Mouse (Mus musculus) neural tube, embryonic 12.5 days (tissue): ENCODE data around the gene Tns4. TPM values are rescaled to one million over a fixed set of nuclear protein-coding genes. Genes with fewer than 3 reads are reported as not detected.

ENCODE experiments used
- ATAC-seq: fragments of 200-750 bp; cut with Nextera tagmentation; 2 replicates; pipeline ENCODE4 v1.8.0; 2017; ENCODE audit warnings: low read depth, mild to moderate bottlenecking, moderate TSS enrichment, moderate library complexity; ENCODE audit not compliant: low FRiP score
- H3K27ac ChIP-seq: fragments of 300-500 bp; sonication (generic); 2 replicates; pipeline ENCODE4 v1.5.1; 2016
- H3K27me3 ChIP-seq: fragments of 300-500 bp; sonication (generic); replicated peaks from 2 replicates; pipeline ENCODE4 v1.6.1; 2016; ENCODE audit warnings: mild to moderate bottlenecking
- H3K36me3 ChIP-seq: fragments of 300-500 bp; sonication (generic); 2 replicates; pipeline ENCODE4 v1.6.1; 2016; ENCODE audit warnings: mild to moderate bottlenecking
- H3K4me1 ChIP-seq: fragments of 300-500 bp; sonication (generic); 2 replicates; pipeline ENCODE4 v1.6.1; 2016
- H3K4me2 ChIP-seq: fragments of 300-500 bp; sonication (generic); replicated peaks from 2 replicates; pipeline ENCODE4 v1.6.1; 2016; ENCODE audit warnings: mild to moderate bottlenecking
- H3K4me3 ChIP-seq: fragments of 300-500 bp; sonication (generic); 2 replicates; pipeline ENCODE4 v1.5.1; 2016
- H3K9ac ChIP-seq: fragments of 300-500 bp; sonication (generic); 2 replicates; pipeline ENCODE4 v1.6.1; 2016; ENCODE audit warnings: mild to moderate bottlenecking
- H3K9me3 ChIP-seq: fragments of 300-500 bp; sonication (generic); 2 replicates; pipeline ENCODE4 v1.6.1; 2016; ENCODE audit warnings: mild to moderate bottlenecking
- WGBS: fragments of 180-500 bp; shearing (Covaris S2); methylation state at CpG from one replicate; pipeline ENCODE4 v1.1.7; 2016; 5-methylcytosine and 5-hydroxymethylcytosine counted together
- polyA plus RNA-seq: library from polyadenylated mRNA; unstranded; fragments of >200 nt; fragmentation: Nextera tagmentation; extraction: Ambion mirVana; gene quantifications from 2 replicates; pipeline ENCODE4 v1.2.1, GENCODE M21; 2016

The Tns4 gene
- polyA plus RNA-seq, 1 experiment from 2014 or later = 0.22 TPM

DNA sequence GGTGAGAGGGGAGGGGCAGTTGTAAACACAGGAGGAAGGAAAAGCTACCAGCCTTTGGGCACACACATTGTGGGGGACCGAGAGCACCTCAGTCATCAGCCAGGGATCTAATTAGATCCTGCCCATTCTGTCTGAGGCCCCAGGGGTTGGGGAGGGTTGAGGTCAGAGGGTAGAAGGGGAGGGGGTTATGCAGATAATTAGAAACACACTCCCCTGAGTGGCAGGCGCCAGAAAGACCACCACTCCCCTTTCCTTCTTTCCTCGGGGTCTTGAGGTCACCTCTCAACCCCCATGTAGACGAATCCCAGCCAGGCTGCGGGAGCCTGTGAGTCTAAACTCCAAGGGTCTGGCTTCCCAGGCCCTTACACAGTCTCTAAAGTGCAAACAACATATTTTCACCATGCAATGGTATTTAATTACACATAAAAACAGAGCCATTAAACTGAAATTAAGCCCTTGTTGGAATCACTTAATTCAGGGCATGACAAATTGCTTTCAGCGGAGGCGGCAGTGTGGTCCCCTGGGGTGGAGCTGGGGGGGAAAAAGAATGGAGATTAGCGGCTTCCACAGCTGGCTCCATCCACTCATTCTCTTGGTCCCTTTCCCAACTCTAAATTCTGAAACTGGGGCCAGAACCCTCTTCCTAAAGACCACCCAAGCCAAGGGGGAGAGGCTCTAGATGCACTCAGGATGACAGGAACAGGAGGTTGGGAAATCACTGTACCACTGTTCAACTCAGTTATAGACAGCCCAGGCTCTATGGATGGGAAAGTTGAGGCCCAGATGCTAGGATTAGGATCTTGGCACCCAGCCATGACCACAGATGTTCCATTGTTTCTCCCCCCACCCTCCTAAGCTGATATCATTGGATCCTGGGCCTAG is 33.3 kb downstream of the Tns4 start:
- Histone ChIP-seq H3K4me2 (no peak overlapping the region), H3K36me3 (peaks cover 13% of the 10 kb centered on the region), H3K4me3 (no peak overlapping the region), H3K9me3 (peaks cover 6% of the 10 kb centered on the region; the same call in 1 of the 2 replicates), H3K9ac (no peak overlapping the region), H3K27ac (no peak overlapping the region), H3K27me3 (no peaks in the 10 kb centered on the region), H3K4me1 (peaks cover 8% of the 10 kb centered on the region)
- ATAC-seq = no peak
- WGBS = 7% methylated on average over 8 of the region's 8 CpGs

DNA sequence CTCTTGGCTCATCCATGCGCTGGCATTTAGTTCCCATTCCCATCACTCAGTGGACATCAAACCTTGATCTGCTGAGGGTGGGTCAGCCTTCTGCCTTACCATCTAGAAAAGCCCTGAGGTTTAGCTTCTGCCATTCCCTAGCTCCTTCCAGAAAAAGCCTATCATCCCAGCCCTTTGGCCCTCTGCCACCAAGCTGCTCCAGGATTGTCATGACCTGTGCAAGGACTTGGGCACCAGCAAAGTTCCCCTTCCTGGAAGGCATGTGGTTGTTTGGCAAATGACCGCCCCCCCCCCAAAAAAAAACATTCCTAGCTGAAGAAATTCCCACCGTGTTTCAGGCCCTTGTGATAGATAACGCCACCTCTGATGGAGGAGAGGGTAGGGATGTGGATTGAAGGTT is 34.0 kb downstream of the Tns4 start:
- H3K27ac ChIP-seq = no peak overlapping the region
- no peak overlapping the region for H3K9ac ChIP-seq
- H3K36me3 ChIP-seq = peaks cover 17% of the 10 kb centered on the region
- no peak overlapping the region for H3K4me3 ChIP-seq
- 62% methylated on average over 4 of the region's 4 CpGs for WGBS
- H3K27me3 ChIP-seq = no peaks in the 10 kb centered on the region
- peaks cover 6% of the 10 kb centered on the region; the same call in 1 of the 2 replicates for H3K9me3 ChIP-seq
- no peak for ATAC-seq
- H3K4me2 ChIP-seq = no peak overlapping the region
- H3K4me1 ChIP-seq = peaks cover 8% of the 10 kb centered on the region

DNA sequence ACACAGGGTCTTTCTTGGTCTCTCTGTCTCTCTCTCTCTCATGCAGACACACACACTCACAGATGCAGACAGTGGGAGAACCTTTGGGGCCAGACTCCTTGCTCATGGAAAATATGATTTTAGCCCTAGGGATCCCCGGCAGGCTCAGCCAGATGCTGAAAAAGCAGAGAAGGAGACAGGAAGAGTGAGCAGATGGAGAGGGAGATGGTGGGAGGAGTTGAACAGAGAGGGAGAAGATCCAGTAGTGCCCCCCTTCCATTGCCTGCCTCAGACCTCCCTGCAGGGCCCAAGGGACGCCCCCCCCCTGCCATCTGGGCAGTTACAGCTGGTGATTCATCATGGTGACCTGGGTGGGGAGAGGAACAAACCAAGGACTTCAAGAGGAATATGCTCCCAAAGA is 41.5 kb downstream of the Tns4 start:
- Histone ChIP-seq H3K9me3 (no peaks in the 10 kb centered on the region), H3K36me3 (peaks cover 41% of the 10 kb centered on the region), H3K27ac (no peak overlapping the region), H3K27me3 (no peaks in the 10 kb centered on the region), H3K4me1 (peaks cover 34% of the 10 kb centered on the region; the same call in 1 of the 2 replicates), H3K4me2 (peak overlapping the region; percentile 22), H3K9ac (no peak overlapping the region; the same call in 1 of the 2 replicates), H3K4me3 (no peak overlapping the region)
- 78% methylated on average over 2 of the region's 2 CpGs for WGBS
- ATAC-seq = no peak

DNA sequence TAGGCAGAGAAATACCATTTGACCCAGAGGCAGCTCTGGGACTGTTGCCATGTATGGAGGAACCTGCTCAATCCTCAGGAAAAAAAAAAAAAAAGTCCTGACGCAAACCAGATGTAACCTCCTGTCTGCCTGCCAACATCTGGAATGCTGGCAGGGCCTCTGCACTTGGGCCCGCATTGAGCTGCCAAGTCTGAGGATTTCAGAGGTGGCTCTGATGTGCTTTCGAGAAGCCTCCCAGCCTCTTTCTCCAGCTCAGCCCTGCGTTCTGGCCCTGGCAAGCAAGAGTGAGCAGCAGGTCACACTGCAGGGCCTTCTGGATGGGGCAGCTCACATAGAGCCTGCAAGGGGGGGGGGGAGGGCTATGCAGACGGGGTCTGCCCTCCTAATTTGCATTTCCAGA is 42.0 kb downstream of the Tns4 start:
- Histone ChIP-seq H3K4me1 (peaks cover 40% of the 10 kb centered on the region), H3K4me2 (peak overlapping the region; percentile 22)

DNA sequence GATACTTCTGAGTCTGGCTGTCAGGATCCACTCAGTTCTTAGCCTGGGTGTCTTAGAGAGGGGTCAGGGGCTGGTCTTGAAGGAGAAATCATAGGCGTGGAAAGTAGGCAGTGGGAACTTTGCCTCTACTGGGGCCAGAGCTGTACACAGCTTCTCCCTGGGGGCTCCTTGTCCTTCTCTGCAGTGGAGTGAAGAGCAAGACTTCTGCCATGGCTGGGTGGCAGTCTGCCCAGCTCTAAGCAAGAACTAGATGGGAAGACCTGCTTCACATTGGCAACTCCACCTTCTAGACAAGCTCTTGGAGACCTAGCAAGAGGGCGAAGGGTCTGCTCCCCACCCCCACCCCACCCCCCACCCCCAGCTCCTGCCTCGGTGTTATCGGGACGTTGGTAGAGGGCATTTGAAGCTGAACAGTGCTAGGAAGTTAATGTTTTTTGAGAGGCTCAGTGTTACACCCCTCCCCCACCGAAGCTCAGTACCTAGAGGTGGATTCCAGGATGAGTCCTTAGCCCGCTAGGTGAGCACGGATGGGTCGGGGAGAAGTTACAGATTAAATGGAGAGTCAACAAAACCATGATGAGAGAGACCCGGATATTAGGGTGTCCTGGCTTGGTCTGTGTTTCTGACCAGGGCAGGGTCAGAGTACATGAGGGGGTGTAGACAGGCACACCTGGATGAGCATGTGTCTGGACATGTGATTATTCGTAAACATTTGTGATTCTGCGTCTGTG is 43.8 kb downstream of the Tns4 start:
- no peak for ATAC-seq
- no peak overlapping the region for H3K4me3 ChIP-seq
- peaks cover 53% of the 10 kb centered on the region for H3K4me1 ChIP-seq
- H3K27ac ChIP-seq = no peak overlapping the region
- peaks cover 24% of the 10 kb centered on the region for H3K36me3 ChIP-seq
- 86% methylated on average over 12 of the region's 12 CpGs for WGBS
- no peaks in the 10 kb centered on the region for H3K9me3 ChIP-seq
- no peaks in the 10 kb centered on the region for H3K27me3 ChIP-seq
- no peak overlapping the region for H3K9ac ChIP-seq
- peak overlapping the region; percentile 20; the same call in 1 of the 2 replicates for H3K4me2 ChIP-seq

More for the DNA sequence above, 42.0 kb downstream of the Tns4 start:
- H3K36me3 ChIP-seq = peaks cover 41% of the 10 kb centered on the region
- H3K9me3 ChIP-seq = no peaks in the 10 kb centered on the region
- no peak overlapping the region for H3K4me3 ChIP-seq
- H3K27ac ChIP-seq = no peak overlapping the region
- H3K9ac ChIP-seq = no peak overlapping the region; the same call in 1 of the 2 replicates
- 57% methylated on average over 5 of the region's 5 CpGs for WGBS
- no peak for ATAC-seq
- H3K27me3 ChIP-seq = no peaks in the 10 kb centered on the region

DNA sequence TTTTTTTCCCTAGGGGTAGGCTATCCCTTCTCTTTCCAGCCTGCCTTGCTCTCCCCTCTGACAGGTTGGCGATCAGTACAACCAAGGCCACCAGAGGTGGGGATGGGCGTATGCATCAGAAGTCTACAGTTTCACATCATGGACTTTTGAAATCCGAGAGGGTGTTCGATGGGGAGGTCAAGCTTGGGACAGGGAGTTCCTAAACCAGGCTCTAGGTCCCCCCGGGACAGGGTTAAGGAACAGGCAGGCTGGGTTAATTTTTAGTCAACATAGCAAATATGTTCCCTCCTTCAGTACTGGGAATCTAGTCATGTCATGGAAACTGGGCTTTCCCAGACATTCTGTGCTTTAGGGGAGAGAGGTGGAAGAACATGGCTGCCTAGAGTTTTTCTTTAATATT is 44.8 kb downstream of the Tns4 start:
- Histone ChIP-seq H3K27me3 (no peaks in the 10 kb centered on the region), H3K4me2 (peak overlapping the region; percentile 24; the same call in 1 of the 2 replicates), H3K9ac (no peak overlapping the region), H3K27ac (no peak overlapping the region), H3K4me1 (peaks cover 54% of the 10 kb centered on the region), H3K4me3 (no peak overlapping the region), H3K36me3 (peaks cover 16% of the 10 kb centered on the region), H3K9me3 (no peaks in the 10 kb centered on the region)
- ATAC-seq = no peak
- 88% methylated on average over 5 of the region's 5 CpGs for WGBS

DNA sequence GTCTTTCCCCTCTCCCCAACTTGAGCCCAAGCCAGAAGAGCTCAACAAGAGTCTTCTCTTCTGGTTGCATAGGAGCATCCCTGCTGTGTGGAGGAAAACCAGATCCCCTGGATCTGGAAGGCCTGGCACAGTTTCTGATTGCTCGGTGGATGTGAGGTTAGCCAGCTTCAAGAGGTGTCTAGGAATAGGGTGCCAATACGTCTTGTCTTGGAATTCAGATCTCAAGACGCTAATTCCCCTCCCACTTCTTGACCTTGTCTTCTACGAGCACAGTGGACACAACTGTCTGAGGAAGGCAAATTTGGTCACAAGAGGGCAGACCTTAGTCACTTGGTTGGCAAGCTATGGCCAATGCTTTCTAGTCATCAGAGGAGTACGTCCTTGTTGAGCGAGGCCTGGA is 45.5 kb downstream of the Tns4 start:
- Histone ChIP-seq H3K4me1 (peaks cover 54% of the 10 kb centered on the region), H3K27ac (no peak overlapping the region), H3K36me3 (peaks cover 9% of the 10 kb centered on the region), H3K9ac (no peak overlapping the region), H3K4me2 (peak overlapping the region; percentile 24; the same call in 1 of the 2 replicates), H3K27me3 (no peaks in the 10 kb centered on the region), H3K4me3 (no peak overlapping the region), H3K9me3 (no peaks in the 10 kb centered on the region)
- WGBS = 88% methylated on average over 6 of the region's 6 CpGs
- no peak for ATAC-seq

DNA sequence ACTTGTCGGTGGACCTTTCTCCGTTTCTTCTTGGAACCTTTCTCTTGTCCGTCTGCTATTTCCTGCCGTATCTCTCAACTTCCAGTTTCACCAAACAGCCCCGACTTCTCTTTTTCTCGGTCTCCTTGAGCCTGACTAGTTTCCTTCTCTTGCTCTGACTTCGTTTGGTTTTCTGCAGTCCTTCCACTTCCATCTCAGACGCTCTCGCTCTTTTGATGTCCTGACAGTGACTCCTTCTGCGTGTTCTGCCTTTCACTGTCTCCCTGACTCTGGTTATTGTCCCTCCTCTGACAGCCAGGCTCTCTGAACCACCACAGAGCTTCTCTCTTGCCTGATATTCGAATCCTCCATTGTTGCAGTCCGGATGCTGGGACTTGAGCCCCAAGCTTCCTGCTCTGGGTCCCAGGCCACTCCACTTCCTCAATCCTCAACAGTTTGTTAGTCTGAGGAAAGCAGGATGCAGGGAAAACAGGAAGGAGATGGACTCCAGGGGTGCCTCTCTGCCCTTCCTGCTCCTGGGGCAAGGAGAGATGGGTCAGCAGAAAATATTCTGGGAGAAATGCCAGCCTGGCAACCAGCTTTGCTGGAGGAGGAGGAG is 46.2 kb downstream of the Tns4 start:
- Histone ChIP-seq H3K27ac (no peak overlapping the region; the same call in 1 of the 2 replicates), H3K9me3 (no peaks in the 10 kb centered on the region), H3K36me3 (peaks cover 2% of the 10 kb centered on the region), H3K4me2 (peak overlapping the region; percentile 93), H3K4me1 (peaks cover 51% of the 10 kb centered on the region), H3K4me3 (peak overlapping the region; percentile 61), H3K9ac (peak overlapping the region; percentile 44; the same call in 1 of the 2 replicates), H3K27me3 (no peaks in the 10 kb centered on the region)
- 57% methylated on average over 12 of the region's 12 CpGs for WGBS
- ATAC-seq = no peak

DNA sequence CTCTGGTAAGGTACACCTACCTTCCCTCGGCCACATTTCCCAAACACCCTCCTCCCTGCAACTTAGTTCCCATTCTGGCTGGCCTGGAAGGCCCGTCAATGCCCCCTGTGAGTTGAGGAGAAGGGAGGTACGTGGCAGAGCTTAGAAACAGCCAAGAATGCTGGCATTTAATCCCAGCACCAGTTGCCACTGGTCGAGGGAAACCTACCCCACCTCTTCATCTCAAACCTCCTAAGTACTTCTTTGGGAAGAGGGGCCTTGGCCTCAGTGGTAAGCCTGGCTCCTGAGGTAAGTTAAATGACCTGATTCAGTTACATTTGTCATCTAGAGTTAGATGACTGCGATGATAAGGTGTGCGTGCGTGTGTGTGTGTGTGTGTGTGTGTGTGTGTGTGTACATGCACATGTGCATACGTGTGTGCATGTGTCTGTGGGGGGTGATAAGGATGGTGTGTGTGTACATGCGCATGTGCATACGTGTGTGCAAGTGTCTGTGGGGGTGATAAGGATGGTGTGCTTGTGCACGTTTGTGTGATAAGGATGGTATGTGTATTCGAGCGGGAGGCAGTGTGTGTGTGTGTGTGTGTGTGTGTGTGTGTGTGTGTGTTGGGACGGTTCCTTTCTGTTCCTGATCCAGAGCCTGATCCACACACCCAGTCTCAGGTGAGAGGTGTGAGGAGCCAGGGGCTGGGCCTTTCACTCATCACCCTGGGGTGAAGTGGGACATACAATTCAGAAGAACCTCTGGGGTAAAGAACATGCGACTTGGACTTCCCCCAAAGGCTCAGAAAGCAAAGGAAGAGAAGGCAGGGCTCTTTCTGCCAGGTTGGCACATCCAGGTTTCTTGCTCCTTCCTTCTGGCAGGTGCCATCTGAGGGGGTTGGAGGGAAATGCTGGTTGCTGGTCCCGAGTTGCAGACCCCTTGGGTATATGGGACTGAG is 47.0 kb downstream of the Tns4 start:
- Histone ChIP-seq H3K36me3 (no peaks in the 10 kb centered on the region), H3K9ac (peak overlapping the region; percentile 86), H3K4me3 (peak overlapping the region; percentile 61), H3K27ac (peak overlapping the region; percentile 72; the same call in 1 of the 2 replicates), H3K9me3 (no peaks in the 10 kb centered on the region), H3K4me1 (peaks cover 42% of the 10 kb centered on the region), H3K4me2 (peak overlapping the region; percentile 93), H3K27me3 (no peaks in the 10 kb centered on the region)
- no peak for ATAC-seq
- WGBS = 58% methylated on average over 16 of the region's 16 CpGs

DNA sequence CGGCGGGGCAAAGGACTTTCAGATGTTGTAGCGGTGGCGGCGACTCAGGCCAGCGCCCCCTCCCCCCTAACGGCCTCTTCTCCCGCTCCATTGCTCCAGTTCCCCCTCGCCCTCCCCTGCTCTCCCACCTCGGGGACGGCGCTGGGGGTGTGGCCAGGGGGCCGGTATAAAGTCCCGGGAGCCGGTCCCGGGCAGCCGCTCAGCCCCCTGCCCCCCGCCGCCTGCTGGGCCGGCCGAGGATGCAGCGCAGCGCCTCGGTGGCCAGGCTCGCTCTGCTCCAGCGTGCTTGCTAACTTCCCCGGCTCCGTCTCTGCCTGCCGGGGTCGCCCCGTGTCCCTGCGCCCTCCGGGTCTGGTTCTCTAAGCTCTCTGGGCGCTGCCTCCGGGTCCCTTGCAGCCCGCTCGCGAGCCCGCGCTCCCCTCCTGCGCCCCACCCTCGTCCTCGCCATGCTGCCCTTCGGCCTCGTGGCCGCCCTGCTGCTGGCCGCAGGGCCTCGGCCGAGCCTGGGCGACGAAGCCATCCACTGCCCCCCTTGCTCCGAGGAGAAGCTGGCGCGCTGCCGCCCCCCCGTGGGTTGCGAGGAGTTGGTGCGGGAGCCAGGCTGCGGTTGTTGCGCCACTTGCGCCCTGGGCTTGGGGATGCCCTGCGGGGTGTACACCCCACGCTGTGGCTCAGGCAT is 47.9 kb downstream of the Tns4 start, which contains the start of gene Igfbp4:
TSS of gene Igfbp4 (plus strand) at position 194 of the 679 bp plus-strand sequence.
- peak; percentile 65 for ATAC-seq
- no peaks in the 10 kb centered on the region for H3K9me3 ChIP-seq
- H3K4me2 ChIP-seq = peak within 1 kb of the TSS; percentile 93
- peaks cover 36% of the 10 kb centered on the region for H3K4me1 ChIP-seq
- under 1% methylated on average over 63 of the region's 63 CpGs for WGBS
- H3K9ac ChIP-seq = peak within 1 kb of the TSS; percentile 86
- H3K27me3 ChIP-seq = no peaks in the 10 kb centered on the region
- peak within 1 kb of the TSS; percentile 72 for H3K27ac ChIP-seq
- H3K36me3 ChIP-seq = no peaks in the 10 kb centered on the region
- H3K4me3 ChIP-seq = peak within 1 kb of the TSS; percentile 61
